Mouse (Mus musculus) embryo, embryonic 10 days (tissue): ENCODE results near the gene Vsx1.

Experiments
- DNase-seq: peaks from one replicate; pipeline ENCODE4 v3.0.0-alpha.2; 2015; ENCODE audit warnings: low spot score

The Vsx1 gene

DNA sequence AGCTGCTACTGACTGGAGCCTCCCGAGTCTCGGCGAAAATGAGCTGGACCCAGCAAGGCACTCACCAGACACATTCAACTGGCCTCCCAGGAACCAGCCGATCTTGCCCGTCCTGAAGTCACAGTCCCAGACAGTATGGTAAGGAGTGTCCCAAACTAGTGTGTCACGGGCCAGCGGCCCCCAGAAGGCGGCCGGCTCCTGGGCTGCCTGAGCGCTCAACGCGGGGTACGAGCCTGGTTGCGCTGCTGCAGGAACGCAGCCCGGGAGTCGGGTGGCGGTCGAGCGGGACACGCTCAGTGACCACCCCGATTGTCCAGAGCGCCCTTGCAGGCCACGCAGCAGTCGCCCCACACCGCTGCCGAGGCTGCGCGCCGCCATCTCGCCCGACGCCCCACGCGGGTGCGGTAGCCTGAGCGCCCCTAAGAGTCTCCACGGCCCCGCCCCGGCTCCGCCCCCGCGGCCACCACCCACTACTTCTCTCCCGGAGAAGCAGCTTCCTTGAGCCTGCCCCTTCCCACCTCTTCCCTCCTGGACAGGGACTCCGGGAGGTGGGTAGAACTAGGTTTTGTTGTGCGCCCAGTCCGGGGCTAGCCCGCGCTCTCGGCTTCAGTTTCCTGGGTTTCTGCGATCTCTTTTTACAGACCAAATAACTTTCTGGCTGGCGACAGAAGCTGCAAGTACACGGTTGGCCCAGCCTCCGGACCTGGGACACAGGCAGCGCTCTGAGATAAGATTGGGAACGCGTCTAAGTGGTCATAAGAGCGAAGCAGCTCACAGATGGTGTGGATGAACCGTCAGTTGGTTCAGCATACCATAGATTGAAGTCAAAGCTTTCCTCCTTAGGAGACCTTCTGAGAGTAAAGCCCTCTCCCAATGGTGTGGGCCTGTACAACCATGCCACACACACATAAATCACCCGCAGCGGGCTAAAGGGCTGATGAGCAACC is 21.1 kb downstream of the Vsx1 start, which contains the start of gene Acss1:
Gene Acss1 (minus strand): TSS at position 681 of the 947 bp plus-strand sequence.
- peak; percentile 53 for DNase-seq

DNA sequence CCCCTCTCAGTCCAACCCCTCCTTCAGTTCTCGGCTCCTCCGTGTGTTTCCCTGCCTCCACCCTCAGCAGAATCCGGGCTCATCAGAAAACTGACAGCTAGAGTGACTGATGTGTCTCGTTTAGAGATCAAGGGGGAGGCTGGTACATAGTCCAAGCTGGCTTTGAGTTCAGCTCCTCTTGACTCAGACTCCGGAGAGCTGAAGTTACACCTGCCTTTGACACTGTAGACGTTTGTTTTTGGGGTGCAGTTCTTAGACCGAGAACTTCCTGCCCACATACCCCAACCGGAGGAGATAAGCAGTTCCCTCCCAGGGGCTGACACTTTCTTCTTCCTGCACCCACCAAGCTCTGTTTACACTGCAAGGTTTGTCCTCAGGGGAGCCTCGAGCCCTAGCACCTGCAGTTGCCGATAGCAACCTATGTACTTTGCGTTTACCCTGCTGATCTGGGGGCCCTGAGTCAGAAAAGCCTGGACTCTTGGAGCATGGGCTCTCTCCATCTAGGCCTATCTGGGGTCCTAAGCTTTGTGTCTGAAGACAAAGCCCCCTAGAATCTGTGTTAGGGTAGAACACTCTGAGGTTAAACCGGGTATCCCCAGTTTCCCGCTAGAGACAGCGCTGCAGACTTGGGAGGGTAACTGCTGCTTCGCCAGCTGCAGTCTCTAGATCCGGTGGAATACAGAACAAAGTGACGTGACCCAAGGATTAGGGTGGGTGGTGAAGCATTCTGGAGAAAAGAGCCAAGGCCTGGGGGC is 21.9 kb downstream of the Vsx1 start:
- DNase-seq = peak; percentile 24

DNA sequence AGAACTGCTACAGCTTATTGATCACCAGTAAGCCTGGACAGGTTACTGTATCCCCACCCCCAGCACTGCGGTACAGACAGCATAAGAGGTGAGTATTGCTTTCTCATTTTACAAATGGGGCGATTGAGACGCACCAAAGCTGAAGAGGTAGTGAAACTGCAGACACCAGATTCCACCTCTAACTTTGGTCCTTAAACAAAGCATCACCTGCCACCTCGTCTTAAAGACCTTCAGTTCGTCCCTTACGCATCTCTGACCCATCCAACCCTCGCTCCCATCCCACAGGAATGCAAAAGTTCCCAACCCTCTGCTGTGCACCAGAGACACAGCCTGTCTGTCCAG is 22.5 kb downstream of the Vsx1 start:
- no peak for DNase-seq

DNA sequence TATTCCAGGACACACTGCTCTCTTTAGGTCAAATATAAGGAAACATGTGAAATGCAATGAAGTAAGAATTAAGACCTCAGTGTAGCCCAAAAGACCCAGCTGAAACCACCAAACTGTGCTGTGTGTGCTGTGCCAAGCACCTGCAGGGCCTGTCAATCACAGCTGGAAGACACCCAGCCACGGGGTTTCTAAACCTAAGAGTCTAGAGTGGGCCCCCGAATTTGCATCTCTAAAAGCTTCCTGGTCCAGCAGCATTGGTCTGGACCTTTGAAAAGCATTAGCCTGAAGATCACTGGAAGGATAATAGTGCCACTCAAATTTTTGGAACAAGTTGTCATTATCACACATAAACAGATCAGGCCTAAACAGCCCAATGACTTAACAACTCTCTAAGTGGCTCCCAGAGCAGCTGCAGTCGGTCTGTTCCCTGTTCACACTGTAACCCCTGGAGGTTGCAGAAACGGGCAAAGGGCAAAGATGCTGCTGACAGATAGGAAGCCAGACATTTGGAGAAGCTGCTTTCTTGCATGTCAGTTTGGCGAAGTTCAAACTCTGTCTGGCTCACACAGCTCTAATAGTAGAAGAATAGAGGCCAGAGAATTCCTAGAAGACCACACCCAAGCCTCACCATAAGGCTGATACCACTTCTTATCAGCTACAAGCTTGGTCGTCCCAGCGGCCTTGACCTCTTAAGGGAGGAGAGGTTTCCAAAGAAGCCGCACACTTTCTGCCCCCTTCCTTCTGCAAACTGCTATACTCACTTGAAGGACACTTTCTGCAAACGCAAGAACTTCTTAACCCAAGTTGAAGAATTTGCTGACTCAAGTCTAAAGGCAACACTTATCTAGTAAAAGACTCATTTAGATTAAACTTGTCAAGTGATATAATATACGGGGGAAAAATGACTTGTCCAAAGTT is 23.4 kb downstream of the Vsx1 start:
- no peak for DNase-seq

DNA sequence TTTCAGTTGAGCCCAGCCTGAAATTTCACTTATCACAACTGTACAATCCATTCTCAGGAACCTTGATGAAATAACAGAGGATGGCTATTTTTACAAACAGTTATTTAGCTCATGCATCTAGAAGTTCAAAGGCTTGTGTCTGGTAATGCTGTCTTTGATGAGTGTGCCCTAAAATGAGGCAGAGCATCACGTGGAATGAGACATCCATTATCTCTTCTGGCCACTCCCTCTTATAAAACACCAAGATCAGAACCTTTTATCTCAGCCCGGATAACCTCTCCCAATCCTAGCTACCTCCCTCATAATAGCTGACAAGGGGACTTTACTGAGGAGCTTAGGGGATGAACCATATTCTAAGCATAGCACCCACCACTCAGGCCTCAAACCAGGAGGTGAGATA is 24.2 kb downstream of the Vsx1 start:
- no peak for DNase-seq

DNA sequence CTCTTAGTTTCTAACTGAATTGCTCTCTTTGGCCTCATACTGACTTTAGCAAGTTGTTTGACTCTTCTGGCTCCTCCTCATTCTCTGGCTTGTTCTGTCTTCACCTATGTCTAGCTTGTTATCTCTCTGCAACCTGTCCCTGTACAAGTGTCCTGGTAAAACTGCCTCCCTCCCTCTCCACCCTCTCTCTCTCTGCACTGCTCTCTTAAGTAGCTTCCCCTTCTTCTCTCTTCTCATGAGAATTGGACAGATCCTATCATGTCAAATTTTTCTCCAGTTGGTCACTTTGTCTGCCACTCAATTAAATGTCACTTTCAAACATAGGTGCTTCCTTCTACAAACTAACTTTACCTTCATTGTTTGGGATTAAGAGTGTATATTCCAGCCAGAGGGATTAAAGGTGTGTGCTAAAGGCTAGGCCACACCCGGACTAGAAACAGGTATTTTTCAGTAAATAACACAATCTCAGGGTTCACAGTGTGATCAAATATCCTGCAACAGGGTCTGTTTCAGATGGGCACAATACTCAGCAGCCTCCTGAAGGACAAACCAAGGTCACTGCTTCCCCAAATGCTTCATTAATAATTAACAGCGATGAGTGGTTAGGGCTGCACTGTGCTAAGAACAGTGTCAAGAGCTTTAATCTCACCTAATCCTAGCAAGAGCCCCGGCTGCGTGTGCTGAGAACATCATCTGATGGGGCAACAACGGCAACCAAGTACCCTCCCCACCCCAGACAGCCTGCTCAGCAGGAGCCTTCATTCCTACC is 24.8 kb downstream of the Vsx1 start:
- no peak for DNase-seq

DNA sequence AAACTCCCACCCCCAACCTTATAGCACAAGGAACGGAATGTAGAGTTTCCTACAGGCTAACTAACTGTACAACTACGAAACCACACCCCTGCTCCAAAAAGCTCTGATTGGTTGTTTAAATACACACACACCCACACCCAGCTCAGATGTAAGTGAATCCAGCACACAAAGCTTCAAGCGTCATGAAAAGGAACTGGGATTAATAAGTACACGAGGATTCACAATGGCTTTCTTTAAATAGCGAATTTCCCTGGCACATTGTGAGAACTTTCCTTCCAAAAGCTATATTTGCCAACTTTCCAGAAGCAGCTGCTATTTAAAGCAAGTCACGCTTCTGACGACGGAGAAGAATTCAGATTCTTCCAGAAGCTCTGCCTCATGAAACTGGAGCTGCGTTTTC is 25.9 kb downstream of the Vsx1 start:
- no peak for DNase-seq

DNA sequence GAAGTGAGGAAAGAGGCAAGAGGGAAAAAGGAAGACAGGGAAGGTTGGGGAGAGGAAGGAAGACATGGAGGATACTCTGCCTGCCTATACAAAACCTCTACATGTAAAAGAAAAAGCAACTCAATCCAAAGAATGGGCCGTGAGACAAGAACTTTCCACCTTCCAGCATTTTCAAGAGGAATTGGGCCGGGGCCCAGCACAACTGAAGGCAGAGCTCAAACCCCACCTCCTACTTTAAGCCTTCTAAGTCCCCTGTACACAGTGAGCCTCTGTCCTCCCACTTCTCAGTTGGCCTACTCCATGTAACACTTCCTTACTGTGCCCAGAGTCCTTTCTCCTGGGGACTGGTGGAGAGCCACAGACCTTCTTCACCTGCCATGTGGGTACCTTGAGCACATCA is 27.2 kb downstream of the Vsx1 start:
- no peak for DNase-seq

DNA sequence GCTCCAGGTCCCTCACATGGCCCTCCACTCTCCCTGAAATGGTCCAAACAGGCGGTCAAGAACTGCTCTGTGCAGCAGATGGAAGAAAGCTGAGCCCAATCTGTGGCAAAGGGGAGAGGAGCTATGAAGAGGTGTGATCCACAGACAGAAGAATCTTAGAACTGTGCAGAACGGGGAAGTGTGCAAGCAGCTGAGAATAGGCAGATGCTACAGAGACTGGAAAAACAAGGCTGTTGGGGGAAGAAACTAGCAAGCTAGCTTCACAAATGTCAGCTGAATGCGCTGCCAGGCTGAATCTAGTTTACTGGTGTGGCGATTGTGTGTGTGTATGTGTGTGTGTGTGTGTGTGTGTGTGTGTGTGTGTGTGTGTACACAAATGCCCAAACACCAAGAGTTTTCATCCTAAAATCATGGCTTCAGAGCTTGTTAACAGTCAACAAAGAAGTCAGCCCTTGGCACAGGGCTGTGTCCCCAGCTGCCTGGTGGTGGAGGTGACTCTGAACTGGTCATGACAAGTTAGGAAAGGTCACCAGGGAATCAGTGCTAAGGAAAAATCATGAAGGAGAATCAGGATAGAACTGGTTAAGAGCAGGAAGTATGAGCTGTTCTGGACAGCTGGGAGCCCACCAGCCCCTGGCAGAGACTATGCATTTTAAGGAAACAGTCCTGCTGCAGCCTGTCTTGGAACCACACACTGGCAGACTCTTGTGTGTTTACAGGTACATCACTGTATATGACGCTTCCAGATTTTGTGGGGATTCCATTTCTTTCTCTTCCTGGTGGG is 28.3 kb downstream of the Vsx1 start:
- DNase-seq = no peak

DNA sequence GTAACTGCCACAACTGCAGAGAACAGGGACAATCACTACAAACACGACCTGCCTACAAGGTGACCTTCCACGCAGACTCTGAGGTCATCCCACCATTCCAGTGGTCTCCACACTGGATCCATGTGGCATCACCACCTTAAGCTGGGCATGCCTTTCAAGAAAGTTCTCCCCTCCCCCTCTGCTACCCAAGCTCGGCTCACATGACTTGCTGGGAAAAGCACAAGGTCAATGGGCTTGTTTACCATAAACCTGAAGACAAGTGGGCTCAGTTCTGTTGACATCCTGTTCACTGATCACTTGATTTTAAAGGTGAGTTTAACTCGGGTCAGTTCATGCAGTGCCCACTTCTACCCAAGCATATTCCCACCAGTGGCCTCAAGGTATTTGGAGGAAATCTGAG is 29.1 kb downstream of the Vsx1 start:
- DNase-seq = no peak

DNA sequence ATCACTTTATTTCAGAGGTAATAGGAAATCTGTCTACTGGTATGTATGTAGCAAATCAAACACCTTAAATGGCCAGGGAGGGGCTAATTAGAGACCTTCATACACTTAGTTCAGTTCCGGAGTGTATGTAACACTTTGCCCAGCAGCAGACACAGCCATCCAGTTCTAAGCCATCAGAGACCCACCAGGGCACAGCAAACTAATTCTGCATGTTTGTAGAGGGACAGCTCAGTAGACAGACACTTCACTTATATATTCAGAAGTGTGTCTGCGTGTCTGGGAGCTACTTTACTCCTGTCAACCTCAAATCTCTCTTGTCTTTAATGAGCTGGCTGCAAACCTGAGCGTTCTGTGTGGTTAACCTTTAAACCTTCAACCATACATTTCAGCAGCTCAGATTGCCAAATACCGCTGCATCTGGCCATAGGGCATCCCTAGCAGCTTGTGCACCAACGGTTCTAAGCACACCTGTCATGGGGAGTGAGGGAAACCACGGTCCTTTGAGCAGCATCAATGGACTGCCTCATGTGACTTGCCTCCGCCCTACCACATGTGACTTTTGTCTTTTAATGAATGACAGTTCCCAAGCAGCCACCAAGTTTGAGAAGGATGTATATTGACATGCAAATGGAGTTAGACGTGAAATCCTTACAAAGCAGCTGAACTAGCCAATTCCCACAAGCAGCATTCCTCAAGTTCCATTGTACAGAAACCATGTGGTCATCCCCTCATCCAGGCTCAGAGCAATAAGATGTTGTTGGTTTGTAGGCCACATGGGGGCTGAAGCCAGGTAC is 32.0 kb downstream of the Vsx1 start:
- DNase-seq = peak; percentile 17

DNA sequence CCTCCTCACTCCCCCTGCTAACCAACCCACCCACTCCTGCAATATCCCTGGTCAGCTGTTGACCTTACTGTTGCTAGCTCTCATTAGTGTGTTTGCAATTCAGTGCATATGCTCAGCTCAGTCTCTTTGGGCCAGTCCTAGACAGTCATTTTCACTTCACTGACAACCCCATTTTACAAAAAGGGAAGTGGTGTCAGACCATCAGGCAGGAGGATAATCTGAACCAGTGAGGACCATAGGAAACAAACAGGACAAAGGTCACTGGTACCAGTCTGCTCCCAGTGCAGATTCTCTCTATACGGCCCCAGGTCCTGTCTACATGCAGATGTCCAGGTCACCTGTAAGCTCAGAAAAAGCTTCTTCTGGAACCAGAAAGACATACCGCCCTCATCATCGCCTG is 33.0 kb downstream of the Vsx1 start:
- no peak for DNase-seq

DNA sequence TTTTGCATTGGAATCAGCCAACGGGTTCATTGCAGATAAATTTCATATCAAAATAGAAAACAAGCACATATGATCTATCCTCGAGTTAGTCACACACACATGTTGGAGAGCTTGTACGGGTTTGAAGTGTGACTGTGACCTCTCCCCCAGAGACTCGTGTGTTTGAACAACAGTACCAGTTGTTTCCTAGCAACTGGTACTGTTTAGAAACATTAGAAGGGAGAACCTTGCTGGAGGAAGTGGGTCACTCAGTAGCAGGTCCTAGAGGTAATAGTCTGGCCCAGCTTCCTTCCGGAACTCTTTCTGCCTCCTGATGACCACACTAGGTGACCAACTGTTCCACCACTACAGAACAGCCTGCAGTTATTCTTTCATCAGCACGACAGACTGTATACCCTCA is 33.9 kb downstream of the Vsx1 start:
- DNase-seq = no peak

DNA sequence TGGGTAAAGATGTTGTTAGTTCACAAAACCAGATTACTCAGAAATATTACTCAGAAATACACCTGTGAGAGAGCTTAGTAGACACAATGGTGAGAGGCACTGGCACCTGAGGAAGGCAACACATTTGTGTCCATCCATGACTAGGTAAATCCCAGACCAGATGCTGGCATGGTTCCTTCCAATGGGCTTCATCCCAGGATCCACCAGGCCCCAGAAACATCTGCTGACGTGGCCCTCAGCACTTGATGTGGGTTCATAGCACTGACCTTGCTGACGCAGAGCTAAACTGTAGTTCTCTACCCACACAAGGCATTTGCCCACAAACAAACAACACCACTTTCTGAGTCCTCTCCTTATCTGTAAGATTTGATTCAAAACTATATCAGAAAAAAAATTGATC is 34.3 kb downstream of the Vsx1 start:
- DNase-seq = no peak

DNA sequence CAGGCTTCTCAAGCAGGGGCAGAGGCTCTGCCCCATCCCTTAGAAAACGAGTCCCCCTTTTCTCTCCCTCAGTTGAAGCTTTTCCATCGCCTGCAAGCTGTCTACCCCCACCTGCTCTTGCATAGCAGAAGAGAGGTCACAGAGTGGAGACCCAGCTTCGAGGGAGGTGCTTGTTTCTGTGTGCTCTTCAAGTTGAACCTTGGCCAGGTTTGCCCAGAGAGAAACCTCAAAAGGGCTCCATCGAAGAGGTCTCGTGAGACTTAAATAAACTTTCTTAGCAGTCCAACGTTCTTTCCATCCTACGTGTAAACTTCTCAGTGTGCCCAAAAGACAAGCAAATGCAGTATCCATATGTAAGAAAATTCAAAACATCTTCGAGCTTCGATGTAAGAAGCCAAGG is 37.8 kb downstream of the Vsx1 start:
- DNase-seq = no peak

DNA sequence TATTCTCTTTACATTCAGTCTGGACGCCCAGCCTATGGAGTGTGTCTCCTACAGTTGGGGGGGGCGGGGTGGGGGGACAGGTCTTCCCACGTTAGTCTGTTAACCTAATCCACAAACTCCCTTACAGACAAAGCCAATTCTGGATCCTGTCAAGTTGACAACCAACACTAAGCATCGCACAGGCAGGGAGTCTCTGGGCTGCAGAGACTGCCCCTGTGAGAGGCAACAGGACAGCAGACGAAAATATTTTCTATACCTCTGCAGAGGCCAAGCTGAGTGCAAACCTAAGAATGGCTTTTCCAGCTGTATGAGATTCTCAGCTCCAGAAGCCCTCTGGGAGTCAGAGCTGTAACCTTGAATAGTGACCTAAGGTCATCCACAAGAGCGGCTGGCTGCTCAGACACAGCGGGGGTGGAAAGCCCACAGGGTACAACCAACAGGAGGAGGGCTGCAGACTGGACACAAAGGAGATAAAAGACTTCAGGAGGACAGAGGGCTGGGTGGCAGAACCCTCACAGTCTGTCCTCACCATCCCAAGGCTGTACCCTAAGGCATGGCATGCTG is 38.6 kb downstream of the Vsx1 start:
- DNase-seq = peak; percentile 69

DNA sequence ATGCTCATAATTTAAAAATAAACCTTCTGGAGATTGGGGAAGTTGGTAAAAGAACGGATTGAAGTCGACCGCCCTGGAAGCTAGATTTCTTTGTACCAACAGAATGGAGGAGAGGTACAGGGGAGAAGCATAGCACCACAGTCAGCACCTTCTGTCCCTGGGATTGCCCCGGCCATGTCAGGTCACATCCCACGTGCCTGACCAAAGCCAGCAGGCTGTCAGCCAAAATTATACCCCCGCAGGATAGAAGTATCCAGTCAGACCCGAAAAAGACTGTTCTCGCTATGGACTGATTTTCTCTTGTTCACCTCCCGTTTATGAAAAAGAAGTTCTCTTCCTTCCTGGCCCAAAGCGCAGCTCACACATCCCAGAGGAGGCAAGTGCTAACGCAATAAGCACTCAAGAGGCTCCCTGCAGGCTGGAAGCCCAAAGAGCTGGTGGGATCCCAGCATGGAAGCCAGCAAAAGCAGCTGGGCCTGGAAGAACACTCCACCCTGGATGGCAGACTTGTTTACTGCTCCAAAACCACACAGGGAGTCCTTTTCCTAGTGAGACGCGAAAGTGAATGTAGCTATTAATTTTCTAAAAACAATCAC is 40.8 kb downstream of the Vsx1 start:
- DNase-seq = no peak

DNA sequence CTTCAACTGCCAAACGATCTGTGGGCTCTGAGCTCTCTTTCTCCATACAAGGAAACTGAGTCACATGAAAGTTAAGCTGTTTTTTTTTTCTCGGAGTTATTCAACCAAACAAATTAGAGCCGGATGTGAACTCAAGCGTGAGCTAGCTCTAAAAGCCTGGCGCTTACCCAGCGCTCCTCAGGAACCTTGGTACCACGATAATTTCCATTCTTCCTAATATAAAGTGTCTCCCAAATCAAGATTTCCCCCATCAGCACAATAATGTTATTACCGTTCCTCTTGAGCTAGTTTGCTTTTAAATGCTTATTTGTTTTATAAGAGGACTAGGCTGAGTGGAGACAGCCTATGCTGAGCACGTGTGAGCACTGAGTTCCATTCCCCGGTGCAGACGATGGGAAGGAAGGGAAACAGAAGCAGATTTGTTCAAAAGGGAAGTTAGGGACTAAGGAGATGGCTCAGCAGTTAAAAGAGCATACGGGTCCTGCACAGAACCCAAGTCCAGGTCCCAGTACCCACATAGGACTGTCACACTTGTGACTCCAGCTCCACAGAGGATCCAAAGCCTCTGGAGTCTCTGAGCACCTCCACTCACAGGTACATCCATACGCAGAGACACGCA is 41.4 kb downstream of the Vsx1 start:
- DNase-seq = no peak
